Mouse (Mus musculus) cerebellum, adult 9-10 months (tissue): Measurements from ENCODE around the gene Lzts2.

Experiments used
- DNase-seq: peaks from one replicate; pipeline ENCODE4 v3.0.0; 2022

Lzts2 gene

DNA sequence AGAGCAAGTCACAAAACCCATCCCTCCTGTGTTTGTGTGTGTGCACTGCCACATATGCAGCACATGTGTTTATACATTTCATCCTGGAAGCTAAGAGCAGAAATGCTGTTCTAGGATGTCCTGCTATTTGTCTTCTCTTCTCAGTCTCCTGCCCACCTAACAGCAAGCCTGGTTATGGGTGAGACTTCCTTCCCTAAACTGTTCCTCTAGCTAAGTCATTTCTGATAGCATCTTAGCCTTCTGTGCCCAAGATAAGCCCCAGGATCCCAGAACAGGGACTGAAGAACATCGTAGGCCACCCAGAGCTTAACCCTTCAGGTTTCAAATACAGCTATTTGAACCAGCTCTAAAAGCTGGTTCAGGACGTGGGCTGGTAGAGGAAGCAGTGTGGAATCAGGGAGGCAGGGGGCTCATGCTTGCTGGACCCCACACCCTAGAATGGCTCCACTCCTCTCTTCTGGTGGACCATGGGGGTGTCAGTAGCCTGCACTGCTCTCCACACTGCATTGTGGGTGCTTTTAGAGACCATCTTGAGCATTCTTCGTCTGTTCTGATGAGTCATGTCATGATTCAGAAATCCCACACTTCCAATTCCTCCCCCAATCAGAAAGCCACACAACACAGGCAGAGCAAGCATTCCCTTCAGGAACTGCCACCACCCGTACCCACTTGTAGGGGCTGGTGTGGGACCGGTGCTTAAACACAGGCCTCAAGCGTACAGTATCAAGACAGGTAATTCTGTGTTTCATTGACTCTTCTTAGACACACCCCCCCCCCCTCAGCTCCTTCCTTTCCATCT lies 40.9 kb downstream of the Lzts2 start:
- DNase-seq: no peak

DNA sequence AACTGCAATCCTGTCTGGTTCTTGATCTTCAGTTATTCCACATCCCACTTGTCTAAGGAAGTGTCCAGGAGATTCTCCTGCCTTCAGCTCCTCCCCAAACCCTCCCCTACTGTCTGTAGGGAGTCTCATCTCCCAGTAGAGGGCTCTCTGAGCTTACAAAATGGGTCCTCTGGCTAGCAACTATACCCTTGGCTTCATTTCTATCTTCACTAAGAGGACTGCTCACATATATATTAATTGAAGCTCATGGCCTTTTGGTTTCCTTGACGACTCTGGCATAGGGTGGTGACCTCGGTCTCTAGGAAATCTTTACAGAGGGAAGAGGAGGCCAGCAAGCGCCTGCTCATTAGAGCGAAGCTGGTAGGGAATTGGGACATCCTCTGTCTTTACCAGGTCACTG lies 42.1 kb downstream of the Lzts2 start:
- DNase-seq: peak; percentile 69

DNA sequence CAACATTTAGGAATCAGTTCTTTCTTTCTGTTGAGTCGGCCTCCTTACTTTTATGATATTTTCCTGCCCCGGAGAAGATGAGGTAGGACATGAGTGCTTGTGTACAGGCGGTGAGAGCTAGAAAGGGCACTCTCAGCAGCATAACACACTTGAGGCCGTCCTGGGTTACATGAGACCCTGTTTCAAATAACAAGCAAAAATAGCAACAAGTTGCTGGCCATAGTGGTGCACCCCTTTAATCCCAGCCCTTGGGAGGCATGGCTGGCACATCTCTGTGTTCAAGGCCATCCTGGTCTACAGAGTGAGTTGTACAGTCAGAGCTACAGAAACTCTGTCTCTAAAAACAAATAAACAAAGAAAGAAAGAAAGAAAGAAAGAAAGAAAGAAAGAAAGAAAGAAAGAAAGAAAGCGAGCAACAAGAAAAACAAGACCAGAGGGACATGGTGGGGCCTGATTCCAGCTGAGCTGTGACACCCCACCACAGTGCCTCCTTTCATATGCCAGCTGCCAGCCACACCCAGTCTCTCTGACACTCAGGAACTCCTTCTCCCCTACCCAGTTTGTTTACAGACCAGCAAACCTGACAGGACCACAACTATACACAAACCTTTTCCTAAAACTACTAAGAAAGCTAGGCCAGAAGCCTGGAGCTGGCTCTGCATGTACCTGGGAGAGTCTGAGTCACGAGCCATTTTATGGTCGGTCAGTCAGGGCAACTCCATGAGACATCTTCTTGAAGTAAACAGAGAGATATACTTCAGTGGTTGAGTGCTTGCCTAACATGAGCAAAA lies 42.9 kb downstream of the Lzts2 start:
- no peak for DNase-seq

DNA sequence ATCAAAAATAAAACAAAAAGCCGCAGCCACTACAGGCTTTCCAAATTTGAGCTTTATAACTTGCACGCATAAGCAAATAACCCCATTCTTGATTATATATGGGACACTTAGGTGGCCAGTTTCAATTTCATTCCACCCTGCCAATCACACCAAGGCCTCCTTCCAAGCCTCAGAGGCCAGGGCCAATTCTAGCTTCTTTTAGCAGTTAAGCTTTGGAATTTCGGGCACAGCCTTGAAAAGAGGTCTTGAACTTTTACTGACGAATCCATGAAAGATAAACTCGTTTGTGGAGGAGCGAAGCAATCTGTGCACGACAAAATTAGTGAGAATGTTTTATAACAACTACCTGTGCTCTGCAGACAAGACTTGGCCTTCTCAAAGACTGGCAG lies 43.5 kb downstream of the Lzts2 start:
- no peak for DNase-seq

DNA sequence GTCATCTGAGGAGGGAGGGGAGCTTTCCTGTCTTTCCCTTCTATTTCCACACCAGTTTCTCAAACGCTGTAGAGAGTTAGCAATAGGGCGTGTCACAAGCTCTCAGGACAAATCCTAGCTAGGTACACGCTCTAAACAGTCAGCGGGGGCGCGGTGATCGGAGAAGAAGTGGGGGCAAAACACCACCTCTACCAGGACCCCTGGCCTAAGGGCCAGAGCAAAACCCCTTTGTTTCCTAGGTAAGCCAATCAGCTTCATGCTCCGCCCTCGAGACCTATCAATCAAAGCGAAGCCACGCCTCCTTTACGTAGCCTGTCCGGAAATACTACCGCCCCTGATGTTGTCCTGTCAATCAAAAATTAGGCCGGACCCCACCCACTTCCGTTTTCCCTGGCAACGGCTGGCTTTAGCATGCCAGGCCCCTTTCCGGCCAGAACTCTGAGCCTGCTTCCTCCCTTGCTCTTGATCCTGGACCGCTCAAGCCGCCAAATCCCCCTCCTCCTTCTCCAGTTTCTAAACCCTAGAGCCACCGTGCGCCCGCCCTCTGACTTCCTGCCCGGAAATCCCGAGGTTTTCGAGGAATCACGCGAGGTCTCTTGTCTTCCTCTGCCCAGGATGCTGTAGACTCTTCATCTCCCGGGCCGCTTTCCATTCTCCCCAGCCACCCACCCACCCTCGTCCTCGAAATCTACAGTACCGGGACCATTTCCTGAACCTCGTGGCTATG lies 44.1 kb downstream of the Lzts2 start:
- DNase-seq: peak; percentile 96

DNA sequence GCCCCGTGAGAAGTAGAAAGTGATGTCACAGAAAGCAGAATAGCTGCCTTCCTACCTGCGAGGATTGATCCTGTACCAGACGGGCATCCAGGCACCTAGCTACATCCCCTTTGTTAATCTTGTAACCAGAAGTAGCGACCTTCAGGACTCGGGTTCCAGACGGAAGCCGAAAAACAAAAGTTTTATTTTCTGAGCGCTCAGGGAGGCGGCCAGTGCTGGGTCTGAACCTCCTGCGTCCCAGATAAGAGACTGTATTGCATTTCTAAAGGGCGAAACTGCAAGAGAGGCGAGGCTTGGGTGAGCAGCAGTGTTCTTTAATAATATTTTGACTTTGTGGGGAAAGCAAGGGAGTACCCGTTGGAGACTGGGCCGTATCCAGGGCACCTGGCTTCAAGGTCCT lies 44.6 kb downstream of the Lzts2 start:
- no peak for DNase-seq

DNA sequence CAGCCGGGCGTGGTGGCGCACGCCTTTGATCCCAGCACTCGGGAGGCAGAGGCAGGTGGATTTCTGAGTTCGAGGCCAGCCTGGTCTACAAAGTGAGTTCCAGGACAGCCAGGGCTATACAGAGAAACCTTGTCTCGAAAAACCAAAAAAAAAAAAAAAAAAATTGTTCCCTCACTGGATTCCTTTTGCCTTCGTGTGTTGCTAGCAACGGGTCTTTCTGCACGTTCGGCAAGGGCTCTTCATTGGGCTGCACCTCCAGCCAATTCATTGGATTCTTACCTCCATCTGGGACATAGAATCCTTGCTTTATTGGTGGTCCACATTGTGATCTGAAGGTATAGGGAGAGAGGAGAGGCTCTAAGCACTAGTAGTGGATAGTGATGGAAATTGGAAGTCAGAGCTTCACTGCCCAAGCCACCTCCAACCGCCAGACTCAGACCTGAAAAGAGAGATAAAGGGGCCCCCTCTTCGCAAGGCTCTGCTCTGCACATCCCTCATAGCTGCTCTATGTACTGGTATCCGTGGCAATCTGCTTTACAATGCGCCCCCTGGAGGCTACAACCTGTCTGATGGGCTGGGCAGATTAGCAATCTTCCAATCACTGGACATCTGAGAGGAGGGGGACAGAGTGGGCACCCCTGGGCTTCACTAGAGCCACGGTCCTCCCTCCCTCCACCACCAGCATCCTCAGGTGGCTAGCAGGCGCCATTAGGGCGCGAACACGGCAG lies 49.5 kb downstream of the Lzts2 start:
- DNase-seq: no peak

DNA sequence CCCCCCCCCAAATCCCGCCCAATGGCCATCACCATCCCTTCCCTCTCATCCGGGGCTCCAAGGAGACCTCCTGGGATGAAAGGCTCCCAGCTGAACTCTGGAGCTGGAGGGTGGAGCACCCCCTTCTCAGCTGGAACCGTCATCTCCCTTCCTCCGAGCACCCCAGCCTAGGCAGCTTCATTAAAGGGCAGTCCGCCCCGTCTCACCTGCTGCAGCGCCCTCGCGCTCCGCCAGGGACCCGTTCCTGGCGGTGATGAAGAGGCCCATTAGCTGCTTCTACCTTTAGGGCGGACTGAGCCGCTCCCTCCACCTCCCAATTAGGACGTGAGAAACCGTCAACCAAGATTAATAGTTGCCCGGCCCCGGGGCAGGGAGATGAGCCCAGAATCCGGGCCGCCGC lies 51.0 kb downstream of the Lzts2 start:
- DNase-seq: no peak

DNA sequence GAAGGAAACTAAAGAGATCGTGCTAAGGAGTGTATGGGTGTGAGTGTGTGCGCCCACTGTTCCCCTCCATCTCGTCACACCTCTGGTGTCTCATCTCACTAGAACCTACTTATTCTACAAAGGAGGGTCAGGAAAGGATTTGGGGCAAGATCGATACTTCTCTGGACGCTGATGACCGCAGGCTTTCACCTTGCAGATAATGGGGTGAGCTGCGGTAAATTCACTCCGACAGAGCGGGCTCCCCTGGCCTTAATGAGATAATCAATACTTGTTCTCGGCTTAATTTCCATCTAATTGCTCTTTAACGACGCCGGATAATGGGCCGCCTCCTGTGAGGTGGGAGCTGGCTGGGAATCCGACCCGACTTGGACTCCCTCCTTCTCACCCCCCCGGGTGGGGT lies 53.0 kb downstream of the Lzts2 start:
- no peak for DNase-seq

DNA sequence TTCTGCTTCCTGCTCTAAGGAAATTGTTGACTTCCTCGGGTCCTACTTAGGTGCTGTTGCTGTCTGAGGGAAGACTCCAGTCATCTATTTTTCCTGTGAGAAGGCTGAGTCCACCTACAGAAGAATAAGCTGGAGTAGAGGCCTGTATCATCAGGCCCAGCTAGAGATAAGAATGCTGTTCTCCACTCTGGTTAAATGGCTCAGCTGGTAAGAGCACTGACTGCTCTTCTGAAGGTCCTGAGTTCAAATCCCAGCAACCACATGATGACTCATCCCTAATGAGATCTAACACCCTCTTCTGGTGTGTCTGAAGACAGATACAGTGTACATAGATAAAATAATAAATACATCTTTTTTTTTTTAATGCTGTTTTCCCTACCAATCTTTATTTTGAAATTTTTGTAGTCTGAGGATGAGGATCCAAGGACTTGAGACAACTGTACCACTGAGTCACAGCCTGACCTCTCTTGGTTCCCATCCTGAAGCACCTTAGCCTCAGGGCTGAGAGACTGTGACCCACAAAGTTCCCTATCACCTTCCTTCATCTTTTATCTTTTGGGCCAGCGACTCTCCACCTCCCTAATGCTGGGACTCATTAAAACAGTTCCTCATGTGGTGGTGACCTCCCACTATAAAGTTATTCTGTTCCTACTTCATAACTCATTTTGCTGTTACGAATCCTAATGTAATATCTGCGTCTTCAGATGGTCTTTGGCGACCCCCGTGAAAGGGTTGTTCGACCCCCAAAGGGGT lies 53.7 kb downstream of the Lzts2 start:
- no peak for DNase-seq

DNA sequence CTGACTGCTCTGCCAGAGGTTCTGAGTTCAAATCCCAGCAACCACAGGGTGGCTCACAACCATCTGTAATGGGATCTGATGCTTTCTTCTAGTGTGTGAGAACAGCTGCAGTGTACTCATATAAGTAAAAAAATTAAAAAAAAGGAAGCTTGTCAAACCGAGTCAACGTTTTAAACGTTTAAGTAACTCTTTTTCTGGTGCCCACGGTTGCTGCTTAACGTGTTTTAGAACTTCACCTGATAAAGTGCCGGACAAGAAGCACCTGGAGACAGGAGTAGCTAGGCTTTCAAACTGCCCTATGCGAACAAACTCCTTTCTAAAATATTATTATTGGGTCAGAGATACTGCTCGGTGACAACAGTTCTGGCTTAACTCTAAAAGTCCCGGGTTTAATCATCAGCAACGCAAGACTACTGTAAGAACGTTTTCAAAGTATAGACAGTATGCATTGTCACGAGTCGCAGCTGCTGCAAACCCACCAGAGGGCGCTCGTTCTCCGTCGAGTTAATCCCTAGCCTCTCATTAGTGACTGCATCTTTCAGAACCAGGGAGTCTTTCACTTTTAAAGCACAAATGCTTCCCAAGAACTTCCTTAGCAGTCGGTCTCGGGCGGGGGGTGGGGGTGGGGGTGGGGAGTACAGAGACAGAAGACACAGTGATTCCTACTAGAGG lies 59.8 kb downstream of the Lzts2 start:
- DNase-seq: peak; percentile 83

DNA sequence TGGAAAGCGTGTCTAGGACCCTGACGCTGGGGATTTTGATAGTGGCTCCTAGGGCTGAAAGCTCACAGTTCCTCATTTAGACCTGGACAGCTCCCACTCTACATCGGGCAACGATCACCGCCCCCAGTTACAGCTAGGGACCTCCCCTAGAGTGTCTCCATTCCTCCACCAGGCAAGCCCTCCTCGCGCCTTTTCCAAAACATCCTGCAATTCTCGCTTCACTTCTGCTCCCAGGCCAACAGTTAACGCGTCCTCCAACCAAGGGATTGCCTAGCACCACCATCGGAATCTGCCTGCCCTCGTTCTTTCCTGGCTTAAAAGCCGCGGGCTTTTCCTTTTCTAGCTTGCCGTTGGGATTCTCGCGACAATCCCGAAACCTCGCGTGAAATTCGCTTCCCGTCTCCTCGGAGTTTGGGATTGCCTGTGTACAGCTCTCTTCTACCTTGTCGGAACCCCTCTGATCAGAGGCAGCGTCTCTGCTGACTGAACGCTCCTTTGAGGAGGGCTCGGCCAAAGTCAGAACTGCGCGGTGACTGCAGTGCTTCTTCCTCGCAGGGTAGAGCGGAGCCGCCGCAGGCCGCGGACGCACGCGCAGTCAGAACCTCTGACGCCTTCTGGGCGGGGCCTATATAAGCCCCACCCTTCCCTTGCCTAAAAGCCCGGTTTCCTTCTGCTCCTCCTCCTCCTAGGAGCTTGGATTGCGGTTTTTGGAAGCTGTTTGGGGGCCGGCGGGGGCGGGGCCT lies 60.5 kb downstream of the Lzts2 start, which contains the start of gene Kazald1:
Gene Kazald1 (plus strand): TSS at position 662 of the 743 bp plus-strand sequence.
- peak; percentile 97 for DNase-seq

DNA sequence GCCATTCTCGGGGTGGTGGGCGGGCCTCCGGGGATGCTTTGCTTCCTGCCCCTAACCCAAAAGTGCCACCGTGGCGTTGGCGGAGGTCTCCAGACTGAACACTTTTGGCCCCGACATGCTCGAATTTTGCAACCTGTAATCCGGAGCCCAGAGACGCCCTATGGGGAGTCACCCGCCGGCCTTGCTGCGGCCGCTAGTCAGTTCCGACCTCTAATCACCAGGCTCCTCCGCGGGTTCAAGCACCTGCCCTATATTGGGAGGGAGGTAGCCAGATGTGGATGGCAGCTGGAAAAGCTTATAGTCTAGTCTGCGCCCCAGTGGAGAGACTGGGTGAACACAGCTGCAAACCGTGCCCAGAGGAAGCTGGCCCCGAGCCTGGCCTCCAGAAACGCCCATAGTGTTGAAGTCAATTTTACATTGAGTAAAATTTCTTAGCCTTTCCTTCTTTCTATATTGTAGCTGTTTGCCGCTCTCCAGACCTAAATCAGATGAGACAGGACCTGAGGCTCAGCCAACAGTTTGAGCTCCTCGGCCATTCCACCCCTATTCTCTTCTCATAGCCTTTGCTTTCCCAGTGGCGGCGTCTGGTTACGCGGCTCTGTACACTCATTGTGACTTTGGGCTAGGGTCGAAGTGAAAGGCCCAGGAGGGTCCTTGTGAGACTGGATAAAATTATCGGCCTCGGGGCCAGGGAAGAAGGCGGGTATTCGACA lies 61.3 kb downstream of the Lzts2 start:
- DNase-seq: peak; percentile 70

DNA sequence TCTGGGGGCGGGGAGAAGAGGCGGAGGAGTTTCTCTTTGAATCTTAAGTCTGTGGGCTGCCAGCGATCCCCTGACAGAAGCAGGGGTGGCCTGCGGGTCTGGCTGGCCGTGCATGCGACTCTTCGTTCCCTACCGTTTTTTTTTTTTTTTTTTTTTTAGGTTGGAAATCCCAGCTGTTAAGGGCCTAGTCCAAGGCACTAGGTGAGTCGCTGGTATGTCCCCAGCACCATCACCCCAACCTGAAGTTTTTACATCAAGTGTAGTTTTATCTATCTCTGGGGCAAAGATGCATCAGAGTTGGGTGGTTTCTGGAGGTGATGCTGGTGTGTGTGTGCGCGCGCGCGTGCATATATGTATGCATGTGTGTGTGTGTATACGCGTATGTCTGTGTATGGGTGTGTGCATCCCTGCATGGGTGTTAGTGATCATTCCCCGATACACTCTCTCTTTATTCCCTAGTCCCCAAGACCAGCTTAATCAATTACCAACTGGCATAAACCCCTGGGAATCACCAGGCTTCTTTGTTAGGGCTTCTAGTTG lies 61.9 kb downstream of the Lzts2 start:
- no peak for DNase-seq
